Mouse (Mus musculus): ENCODE data around the gene Tac4.

The Tac4 gene

GRCm38 (mm10) chr11:95259088-95259849 lies 2.1 kb upstream of the Tac4 start:
- in situ Hi-C loops (cut with MseI, MboI) = no loop called here

DNA sequence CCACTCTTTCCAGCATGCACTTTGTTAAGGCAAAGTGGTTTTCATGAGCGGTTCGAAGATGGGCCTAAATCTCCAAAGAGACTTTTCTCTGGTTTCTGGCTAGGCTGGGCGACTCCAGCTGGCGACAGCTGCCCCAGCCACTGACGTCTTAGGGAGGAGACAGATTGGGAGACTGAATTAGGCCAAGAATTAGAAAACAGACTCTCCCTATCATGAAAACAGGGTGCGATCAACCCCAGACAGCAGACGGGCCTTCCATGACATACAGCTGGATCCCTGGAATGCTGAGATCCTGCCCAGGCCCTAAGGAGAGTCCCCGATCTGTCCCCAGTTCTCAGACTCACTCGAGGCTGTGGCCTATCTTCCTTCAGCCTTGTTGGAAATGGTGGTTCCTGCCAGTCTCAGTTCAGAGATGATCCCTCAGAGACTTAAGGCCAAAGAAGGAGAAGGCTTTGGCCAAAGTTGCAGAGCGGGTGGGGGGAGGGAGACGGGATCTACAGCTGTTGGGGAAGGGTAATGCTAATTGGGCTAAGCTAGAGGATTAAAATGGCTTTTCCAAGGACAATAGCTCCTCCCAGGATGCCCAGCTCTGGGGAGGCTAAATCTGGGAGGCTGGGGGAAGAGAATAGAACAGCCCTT lies 2.6 kb downstream of the Tac4 start:
- in situ Hi-C loops (cut with MseI, MboI) = no loop called here

GRCm38 (mm10) chr11:95264455-95265013 lies 3.2 kb downstream of the Tac4 start:
- in situ Hi-C loops (cut with MseI, MboI) = no loop called here

- in situ Hi-C loops (cut with MseI, MboI) = no loop called here
These were observed 5.4 kb downstream of the Tac4 start for GRCm38 (mm10) chr11:95266540-95267245.

DNA sequence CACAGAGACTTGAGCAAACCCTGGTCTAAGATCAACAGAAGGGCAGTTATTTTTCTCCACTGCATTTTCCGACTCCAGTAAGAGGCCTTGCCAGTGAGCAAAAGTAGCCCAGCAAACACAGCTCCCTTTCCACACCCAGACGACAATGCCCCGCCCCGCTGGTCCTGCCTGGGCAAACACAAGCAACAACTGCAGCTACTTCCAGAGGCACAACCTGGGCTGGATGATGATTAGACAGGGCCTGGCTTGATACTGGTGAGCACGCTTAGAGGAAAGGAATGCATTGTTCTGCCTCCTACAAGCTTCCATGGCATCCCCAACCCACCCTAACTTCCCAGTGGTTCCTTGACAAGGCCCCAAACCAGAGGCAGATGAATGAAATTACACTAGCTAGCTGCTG lies 12.3 kb downstream of the Tac4 start:
- in situ Hi-C loops (cut with MseI, MboI) = no loop called here

GRCm38 (mm10) chr11:95274613-95275012 lies 13.3 kb downstream of the Tac4 start:
- in situ Hi-C loops (cut with MseI, MboI) = no loop called here

DNA sequence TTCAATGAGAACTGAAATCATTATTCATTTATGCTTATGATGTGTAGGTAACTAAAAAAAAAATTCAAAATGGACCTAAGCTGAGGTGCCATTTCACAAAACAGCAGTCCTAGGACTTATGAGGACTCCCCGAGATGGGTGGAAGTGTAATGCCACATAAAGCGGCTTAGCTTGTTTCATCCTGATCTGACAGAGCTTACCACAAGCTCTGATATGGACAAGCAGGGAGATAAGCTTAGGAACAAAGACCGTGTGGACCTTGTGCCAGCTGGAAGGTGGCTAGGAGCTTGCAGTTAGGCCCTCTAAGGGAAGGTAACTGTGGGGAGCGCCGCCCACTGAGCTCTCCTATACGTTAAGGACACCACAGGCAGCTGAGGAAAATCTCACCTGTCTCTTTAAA lies 14.7 kb downstream of the Tac4 start:
- in situ Hi-C loops (cut with MseI, MboI) = no loop called here

GRCm38 (mm10) chr11:95279061-95279659 lies 17.8 kb downstream of the Tac4 start:
- in situ Hi-C loops (cut with MseI, MboI) = no loop called here

GRCm38 (mm10) chr11:95282331-95282730 lies 21.0 kb downstream of the Tac4 start:
- in situ Hi-C loops (cut with MseI, MboI) = no loop called here

GRCm38 (mm10) chr11:95291998-95292397 lies 30.7 kb downstream of the Tac4 start:
- in situ Hi-C loops (cut with MseI, MboI) = no loop called here

DNA sequence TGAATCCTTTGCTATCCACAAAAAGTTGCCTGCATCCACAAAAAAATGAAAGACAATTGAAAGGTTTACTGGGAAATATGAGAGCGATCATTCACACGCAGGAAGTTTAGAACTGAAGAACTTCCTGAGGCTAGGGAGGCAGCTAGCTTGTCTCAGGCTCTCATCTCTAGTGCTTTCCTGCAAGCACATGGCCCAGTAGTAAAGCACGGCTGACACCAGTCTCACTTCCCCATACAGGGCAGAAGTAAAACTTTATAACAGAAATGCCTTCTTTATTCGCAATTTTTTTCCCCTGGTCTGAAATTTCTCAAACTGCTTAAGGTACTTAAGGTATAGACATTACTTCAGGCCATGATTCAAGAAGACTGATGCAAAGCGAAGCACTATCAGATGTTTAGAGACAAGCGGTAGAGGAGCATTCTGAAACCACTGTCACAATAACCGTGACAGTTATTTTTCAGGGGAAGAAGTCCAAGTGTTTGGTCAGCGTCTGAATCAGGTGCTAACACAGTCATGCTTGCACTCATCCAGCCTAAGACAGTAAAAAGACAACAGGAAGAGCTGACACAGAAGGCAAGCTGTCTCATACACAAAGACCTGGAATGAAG lies 31.8 kb downstream of the Tac4 start:
- in situ Hi-C loops (cut with MseI, MboI) = no loop called here

- in situ Hi-C loops (cut with MseI, MboI) = no loop called here
These were observed 34.4 kb downstream of the Tac4 start for GRCm38 (mm10) chr11:95295736-95296135.

GRCm38 (mm10) chr11:95298146-95298545 lies 36.8 kb downstream of the Tac4 start:
- in situ Hi-C loops (cut with MseI, MboI) = no loop called here

DNA sequence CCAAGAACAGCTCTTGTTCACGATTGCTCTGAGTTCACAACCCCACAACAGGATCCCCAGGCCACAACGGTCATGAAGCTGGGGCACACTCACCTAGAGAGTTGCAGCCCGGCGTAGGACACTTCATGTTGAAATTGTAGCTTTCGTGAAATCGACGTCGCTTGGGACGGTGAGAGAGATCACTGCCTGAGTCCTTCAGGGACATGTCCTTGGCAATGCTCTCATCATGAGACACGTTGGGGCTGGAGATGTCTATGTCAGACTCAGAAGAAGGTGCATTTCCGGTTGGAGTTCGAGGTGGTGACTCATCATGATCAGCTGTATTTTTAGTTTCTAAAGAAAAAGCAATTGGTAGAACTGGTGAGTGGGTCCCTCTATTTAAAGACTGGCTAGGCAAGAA lies 38.6 kb downstream of the Tac4 start:
- in situ Hi-C loops (cut with MseI, MboI) = no loop called here

DNA sequence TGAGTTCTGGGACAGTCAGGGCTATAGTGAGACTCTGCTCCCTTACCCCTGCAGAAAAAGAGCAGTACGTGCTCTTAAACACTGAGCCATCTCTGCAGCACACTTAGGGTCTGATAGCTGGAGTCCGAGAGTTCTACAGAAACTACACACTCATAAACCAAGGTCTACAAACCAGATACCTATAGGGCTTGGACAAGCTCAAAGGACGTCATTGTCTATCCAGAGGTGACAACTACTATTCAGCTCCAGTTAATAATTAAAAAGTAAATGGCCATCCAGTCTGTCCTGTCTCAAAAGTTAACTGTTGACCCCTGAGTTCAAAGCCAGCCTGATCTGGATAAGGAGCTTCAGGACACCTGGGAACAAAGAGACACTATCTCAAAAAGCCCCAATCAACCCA lies 40.4 kb downstream of the Tac4 start:
- in situ Hi-C loops (cut with MseI, MboI) = no loop called here

DNA sequence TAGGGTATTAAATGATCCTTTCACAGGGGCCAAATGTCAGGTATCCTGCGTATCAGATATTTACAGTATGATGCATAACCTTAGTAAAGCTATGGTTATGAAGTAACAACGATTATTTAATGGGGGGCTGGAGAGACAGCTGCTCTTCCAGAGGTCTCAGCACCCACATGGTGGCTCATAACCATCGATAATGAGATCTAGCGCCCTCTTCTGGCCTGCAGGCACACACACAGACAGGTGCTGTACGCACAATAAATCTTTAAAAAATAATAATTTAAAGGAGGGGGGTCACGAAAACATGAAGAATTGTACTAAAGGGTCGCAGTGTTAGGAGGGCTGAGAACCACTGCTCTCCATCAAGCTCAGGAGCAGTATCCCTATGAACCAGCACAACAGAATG lies 44.3 kb downstream of the Tac4 start:
- in situ Hi-C loops (cut with MseI, MboI) = no loop called here

DNA sequence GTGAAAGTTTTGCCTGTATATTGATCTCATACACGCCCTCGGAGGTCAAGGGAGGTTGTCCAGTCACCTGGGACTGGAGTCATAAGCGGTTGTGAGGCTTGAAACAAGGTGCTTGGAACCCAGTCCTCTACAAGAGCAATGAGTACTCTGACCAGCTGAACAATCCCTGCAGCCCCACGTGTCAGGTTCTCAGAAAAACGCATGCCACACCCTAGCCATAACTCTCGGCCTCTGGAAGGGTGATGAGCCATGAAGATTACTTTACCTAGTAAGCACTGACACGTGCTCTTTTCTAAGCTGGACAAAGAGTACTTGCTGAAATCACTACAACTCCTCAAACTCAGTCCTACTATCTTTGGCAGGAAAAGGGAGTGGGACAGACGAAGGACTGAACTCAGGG lies 46.2 kb downstream of the Tac4 start:
- in situ Hi-C loops (cut with MseI, MboI) = no loop called here

GRCm38 (mm10) chr11:95309510-95310006 lies 48.2 kb downstream of the Tac4 start:
- in situ Hi-C loops (cut with MseI, MboI) = no loop called here

- in situ Hi-C loops (cut with MseI, MboI) = no loop called here
These were observed 48.8 kb downstream of the Tac4 start, which contains the start of gene Kat7 for GRCm38 (mm10) chr11:95310007-95310647. Kat7 (minus strand) TSS chr11:95310246.

DNA sequence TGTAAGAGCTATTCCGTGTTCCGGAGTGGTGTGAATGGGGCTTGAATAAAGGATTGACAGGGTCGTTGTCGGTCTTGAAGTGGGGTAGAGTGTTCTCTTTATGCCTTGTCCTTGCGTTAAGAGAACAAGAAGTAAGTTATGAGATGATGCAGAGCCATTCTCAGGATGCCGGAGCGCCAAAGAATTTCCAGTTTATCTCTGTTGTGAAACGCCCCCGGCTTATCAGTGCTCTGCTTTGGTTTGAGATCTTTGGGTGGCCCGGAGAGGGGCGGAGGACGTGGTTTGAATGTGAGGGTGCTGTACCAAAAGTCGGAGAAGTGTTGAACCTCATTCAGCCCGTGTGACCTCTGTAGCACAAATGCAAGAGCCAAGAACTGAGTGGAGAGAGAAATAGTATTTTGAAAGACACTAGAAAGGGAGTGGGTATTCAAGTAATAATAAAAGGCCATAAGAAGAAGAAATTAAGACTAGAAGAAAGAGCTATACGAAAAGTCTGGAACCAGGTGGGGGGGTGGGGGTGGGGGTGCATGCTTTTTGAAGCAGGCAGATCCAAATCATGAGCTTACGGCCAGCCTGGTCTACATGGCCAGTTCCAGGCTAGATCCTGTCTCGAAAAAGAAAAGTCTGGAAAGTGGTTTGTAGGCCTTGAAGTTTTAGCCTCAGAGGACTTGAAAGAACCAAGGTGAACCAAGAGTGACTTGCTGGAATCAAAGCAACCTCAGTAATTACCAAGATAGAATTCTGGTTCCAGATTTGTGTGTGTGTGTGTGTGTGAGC lies 49.5 kb downstream of the Tac4 start:
- in situ Hi-C loops (cut with MseI, MboI) = no loop called here

Data from mouse trophoblast stem cell (cell line).